Mouse (Mus musculus): Measurements from ENCODE around the gene Zscan5b. TPM values are rescaled to one million over a fixed set of nuclear protein-coding genes. Genes with fewer than 3 reads are reported as not detected.
"Not testable (repeated sequence)": the region's sequence is repeated elsewhere in the genome, so short reads cannot be mapped to it uniquely, and the experiment has no call there.

Zscan5b gene
- polyA plus RNA-seq, 1 experiment from 2014 or later: not detected

DNA sequence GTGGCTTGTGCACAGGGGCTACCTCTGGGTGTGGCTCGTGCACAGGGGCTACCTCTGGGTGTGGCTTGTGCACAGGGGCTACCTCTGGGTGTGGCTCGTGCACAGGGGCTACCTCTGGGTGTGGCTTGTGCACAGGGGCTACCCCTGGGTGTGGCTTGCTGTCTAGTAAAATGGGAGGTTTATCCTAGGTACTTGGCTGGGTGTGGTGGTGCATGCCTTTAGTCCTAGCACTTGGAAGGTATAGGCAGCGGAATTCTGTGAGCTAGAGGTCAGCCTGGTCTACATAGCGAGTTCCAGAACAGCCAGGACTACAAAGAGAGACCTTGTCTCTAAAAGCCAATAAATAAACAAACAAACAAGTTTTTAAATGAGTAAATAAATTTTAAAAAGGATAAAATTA lies 7.4 kb upstream of the Zscan5b start:
- not testable (repeated sequence) for H3K36me3 ChIP-seq (ENCODE audit: control insufficient read depth, insufficient read depth, low read length); H3K4me3 ChIP-seq (ENCODE audit: low read depth, low read length)
- 76% methylated on average over 2 of the region's 4 CpGs for WGBS

DNA sequence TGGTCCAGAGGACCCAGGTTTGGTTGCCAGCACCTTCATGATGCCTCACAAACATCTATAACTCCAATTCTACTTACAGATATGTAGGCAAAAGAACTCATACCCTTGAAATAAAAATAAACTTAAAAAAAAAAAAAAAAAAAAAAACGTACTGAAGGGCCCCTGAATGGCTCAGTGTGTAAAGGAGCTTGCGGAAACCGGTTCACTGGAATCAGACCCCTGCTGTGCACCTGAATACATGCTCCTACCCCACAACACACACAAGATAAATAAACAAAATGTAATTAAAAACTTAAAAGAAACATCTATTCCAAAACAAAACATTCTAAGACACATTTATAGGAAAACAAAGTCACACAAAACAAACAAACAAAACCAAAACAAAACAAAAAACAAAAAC lies 1.9 kb upstream of the Zscan5b start:
- Histone ChIP-seq H3K4me2 (ENCODE audit: low read length) (no peak overlapping the region), H3K9me3 (replicated peaks; ENCODE audit: control insufficient read depth, low read length, poor library complexity, severe bottlenecking) (0 out of 2 replicates have a peak, but pooled peaks cover 2% of the 10 kb centered on the region), H3K27me3 (ENCODE audit: control insufficient read depth, insufficient read depth, low read depth, low read length) (no peaks in the 10 kb centered on the region), H3K9ac (ENCODE audit: low read depth, low read length) (no peak overlapping the region), H3K4me1 (ENCODE audit: control insufficient read depth, insufficient read depth, low read length) (no peaks in the 10 kb centered on the region), H3K27ac (ENCODE audit: low read length) (no peak overlapping the region), H3K36me3 (ENCODE audit: control insufficient read depth, insufficient read depth, low read length) (no peaks in the 10 kb centered on the region), H3K4me3 (ENCODE audit: low read depth, low read length) (no peak overlapping the region)
- ATAC-seq: no peak
- 37% methylated on average over 3 of the region's 3 CpGs for WGBS

More for the DNA sequence above, 7.4 kb upstream of the Zscan5b start:
- not testable (repeated sequence) for H3K9ac ChIP-seq (ENCODE audit: low read depth, low read length); H3K27me3 ChIP-seq (ENCODE audit: control insufficient read depth, insufficient read depth, low read depth, low read length); H3K4me1 ChIP-seq (ENCODE audit: control insufficient read depth, insufficient read depth, low read length); ATAC-seq; H3K27ac ChIP-seq (ENCODE audit: low read length); H3K4me2 ChIP-seq (ENCODE audit: low read length); H3K9me3 ChIP-seq (replicated peaks; ENCODE audit: control insufficient read depth, low read length, poor library complexity, severe bottlenecking)

DNA sequence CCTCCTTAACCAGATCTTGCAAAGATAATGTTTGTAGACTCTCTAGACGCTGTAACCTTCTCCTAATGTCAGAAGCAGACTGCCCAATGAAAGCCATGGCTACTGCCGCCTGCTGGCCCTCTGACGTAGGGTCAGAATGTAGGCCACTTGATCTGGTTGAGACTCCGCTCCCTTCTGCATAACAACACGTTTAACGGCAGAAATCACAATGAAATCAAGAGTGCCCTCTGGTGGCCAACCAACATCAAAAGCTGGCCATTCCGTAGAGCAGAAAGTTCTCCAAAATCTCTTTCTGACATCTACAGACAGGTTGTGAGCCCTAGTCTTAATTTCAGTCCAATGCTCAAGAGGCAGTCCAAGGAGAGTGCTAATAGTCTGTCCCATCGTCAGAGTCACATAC lies 6.4 kb downstream of the Zscan5b start:
- H3K27ac ChIP-seq (ENCODE audit: low read length); H3K9me3 ChIP-seq (replicated peaks; ENCODE audit: control insufficient read depth, low read length, poor library complexity, severe bottlenecking); H3K4me2 ChIP-seq (ENCODE audit: low read length); H3K9ac ChIP-seq (ENCODE audit: low read depth, low read length); H3K4me3 ChIP-seq (ENCODE audit: low read depth, low read length); H3K4me1 ChIP-seq (ENCODE audit: control insufficient read depth, insufficient read depth, low read length); ATAC-seq; H3K36me3 ChIP-seq (ENCODE audit: control insufficient read depth, insufficient read depth, low read length); H3K27me3 ChIP-seq (ENCODE audit: control insufficient read depth, insufficient read depth, low read depth, low read length): not testable (repeated sequence)
- WGBS: 58% methylated on average over 8 of the region's 8 CpGs

DNA sequence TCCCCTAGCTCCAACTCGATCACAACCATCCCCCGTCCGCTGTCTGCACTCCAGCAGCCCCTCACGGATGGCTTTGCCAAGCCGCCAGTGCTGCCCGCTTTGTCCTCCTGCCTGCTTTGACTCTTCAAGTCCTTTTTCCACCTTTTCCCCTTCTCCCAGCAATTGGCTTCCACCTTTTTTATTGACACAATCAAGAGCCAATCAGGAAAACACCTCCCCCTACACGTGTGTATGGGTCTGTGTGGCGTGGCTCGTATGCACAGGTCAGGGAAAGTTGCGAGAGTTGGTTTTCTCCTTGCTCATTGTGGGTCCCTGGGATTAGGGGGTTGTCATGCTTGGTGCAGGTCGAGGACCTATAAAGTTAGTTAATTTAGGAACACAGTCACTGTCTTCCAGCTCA lies 17.7 kb downstream of the Zscan5b start:
- no peak for ATAC-seq
- Histone ChIP-seq H3K4me1 (ENCODE audit: control insufficient read depth, insufficient read depth, low read length) (no peaks in the 10 kb centered on the region), H3K9ac (ENCODE audit: low read depth, low read length) (no peak overlapping the region), H3K9me3 (replicated peaks; ENCODE audit: control insufficient read depth, low read length, poor library complexity, severe bottlenecking) (no peaks in the 10 kb centered on the region), H3K4me2 (ENCODE audit: low read length) (no peak overlapping the region), H3K36me3 (ENCODE audit: control insufficient read depth, insufficient read depth, low read length) (no peaks in the 10 kb centered on the region), H3K27ac (ENCODE audit: low read length) (no peak overlapping the region), H3K4me3 (ENCODE audit: low read depth, low read length) (no peak overlapping the region), H3K27me3 (ENCODE audit: control insufficient read depth, insufficient read depth, low read depth, low read length) (no peaks in the 10 kb centered on the region)
- 61% methylated on average over 11 of the region's 11 CpGs for WGBS

DNA sequence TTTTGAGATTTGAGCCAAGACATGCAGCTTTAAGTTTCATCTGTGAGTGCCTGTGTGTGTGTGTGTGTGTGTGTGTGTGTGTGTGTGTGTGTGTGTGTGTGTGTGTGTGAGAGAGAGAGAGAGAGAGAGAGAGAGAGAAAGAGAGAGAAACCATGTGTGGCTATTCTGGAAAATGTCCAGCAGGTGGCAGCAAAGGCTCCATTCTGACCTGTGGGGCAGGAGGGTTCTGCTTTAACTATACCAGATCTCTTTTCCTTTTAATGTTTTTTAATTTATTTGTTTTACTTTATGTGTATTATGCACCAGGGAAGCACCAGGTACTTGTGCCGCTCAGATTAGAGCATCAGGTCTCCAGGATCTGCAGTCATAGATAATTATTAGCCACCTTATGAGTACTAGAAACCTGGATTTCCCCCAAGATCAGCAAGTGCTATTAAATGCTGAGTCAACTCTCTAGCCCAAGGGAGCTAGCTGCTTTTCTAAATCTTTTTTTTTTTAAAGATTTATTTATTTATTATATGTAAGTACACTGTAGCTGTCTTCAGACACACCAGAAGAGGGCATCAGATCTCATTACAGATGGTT lies 18.9 kb downstream of the Zscan5b start:
- H3K27me3 ChIP-seq (ENCODE audit: control insufficient read depth, insufficient read depth, low read depth, low read length); H3K9me3 ChIP-seq (replicated peaks; ENCODE audit: control insufficient read depth, low read length, poor library complexity, severe bottlenecking); ATAC-seq; H3K27ac ChIP-seq (ENCODE audit: low read length); H3K36me3 ChIP-seq (ENCODE audit: control insufficient read depth, insufficient read depth, low read length); H3K4me2 ChIP-seq (ENCODE audit: low read length); H3K4me1 ChIP-seq (ENCODE audit: control insufficient read depth, insufficient read depth, low read length); H3K4me3 ChIP-seq (ENCODE audit: low read depth, low read length); H3K9ac ChIP-seq (ENCODE audit: low read depth, low read length): not testable (repeated sequence)
- WGBS: 11% methylated on average over 1 of the region's 1 CpGs

DNA sequence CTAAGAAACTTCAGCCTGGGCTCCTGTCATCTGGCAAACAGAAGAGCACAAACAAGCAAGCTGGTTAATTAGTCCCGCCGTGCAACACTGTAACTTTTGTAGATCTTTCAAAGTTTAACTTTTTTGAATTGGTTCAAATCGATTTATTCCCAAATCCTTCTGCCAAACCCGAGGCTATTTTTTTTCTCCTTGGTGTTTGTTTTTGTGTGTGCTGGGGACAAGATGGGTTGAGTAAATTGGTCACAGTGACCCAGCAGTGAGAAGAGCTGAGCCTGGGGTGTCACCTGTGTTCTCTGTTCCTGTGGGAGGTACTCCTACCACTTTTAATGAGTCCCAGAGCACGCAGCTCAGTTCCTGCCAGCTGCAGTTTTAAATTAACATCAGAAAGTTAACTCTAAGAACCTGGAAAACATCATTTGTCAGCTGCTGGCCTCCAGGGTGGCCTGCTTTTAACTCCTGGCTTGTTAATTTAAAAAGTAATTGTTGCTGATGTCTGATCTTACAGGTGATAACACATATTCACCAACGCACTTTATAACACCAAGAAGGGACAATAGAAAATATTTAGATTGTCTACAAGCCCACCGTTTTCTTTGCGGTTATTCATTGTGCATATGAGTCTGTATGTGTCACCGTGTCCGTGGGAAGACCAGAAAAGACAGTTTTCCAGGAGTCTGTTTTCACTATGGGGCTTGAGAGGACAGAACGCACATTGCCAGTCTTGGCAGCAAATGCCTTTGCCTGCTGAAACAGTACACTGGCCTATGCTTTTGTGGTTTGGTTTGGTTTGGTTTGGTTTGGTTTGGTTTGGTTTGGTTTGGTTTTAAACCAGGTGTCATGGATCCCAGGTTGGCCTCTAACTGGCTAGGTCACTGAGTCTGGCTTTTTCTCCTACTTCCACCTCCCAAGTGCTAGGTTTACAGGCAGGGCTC lies 22.5 kb downstream of the Zscan5b start:
- H3K27ac ChIP-seq (ENCODE audit: low read length): no peak overlapping the region
- WGBS: 60% methylated on average over 11 of the region's 11 CpGs

DNA sequence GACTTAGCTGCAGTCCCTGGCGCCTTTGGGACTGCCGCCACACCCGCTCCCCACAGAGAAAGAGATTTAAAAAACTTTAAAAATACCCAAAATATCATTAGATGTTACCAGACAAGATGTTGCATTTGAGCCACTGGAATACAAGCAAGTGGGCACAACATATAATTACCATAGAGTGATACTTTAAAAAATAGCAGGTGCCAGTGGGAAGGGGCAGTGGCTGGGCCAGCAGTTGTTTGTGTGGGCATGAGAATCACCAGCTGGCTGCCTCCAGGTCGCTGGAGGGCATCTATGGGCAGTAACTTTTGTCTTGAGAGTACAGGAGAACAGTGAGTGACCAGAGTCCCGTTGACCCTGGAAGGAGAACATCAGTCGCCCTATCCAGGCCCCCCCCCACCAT lies 30.3 kb downstream of the Zscan5b start, which contains the start of gene Epp13:
TSS of gene Epp13 (plus strand) at position 301 of the 400 bp plus-strand sequence.
- ATAC-seq: no peak
- H3K27me3 ChIP-seq (ENCODE audit: control insufficient read depth, insufficient read depth, low read depth, low read length): no peaks in the 10 kb centered on the region
- no peak within 1 kb of the TSS for H3K9ac ChIP-seq (ENCODE audit: low read depth, low read length)
- H3K9me3 ChIP-seq (replicated peaks; ENCODE audit: control insufficient read depth, low read length, poor library complexity, severe bottlenecking): no peaks in the 10 kb centered on the region
- whole genome bisulfite sequencing: 82% methylated on average over 6 of the region's 6 CpGs
- no peaks in the 10 kb centered on the region for H3K4me1 ChIP-seq (ENCODE audit: control insufficient read depth, insufficient read depth, low read length)
- no peak within 1 kb of the TSS for H3K4me3 ChIP-seq (ENCODE audit: low read depth, low read length)
- no peaks in the 10 kb centered on the region for H3K36me3 ChIP-seq (ENCODE audit: control insufficient read depth, insufficient read depth, low read length)
- no peak within 1 kb of the TSS for H3K27ac ChIP-seq (ENCODE audit: low read length)
- no peak within 1 kb of the TSS for H3K4me2 ChIP-seq (ENCODE audit: low read length)

More for the DNA sequence above, 22.5 kb downstream of the Zscan5b start:
- Histone ChIP-seq H3K9me3 (replicated peaks; ENCODE audit: control insufficient read depth, low read length, poor library complexity, severe bottlenecking) (no peaks in the 10 kb centered on the region), H3K9ac (ENCODE audit: low read depth, low read length) (no peak overlapping the region), H3K4me1 (ENCODE audit: control insufficient read depth, insufficient read depth, low read length) (no peaks in the 10 kb centered on the region), H3K27me3 (ENCODE audit: control insufficient read depth, insufficient read depth, low read depth, low read length) (no peaks in the 10 kb centered on the region), H3K4me2 (ENCODE audit: low read length) (no peak overlapping the region), H3K4me3 (ENCODE audit: low read depth, low read length) (no peak overlapping the region), H3K36me3 (ENCODE audit: control insufficient read depth, insufficient read depth, low read length) (no peaks in the 10 kb centered on the region)
- no peak for ATAC-seq

DNA sequence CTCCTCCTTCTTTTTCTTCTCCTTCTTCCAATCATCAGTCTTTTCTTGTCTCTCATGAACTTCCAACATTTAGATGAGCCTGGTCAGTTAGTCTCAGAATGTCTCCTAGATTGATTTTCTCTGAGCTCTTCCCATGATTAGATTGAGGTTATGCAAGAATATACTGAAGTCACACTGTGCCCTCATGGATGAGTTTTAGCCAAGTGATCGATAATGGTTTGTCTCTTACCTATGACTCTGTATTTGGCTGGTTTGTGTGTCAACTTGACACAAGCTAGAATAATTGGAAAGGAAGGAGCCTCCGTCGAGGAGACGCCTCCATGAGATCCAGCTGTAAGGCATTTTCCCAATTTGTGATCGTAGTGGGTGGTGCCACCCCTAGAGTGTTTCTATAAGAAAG lies 32.4 kb downstream of the Zscan5b start:
- Histone ChIP-seq H3K36me3 (ENCODE audit: control insufficient read depth, insufficient read depth, low read length) (no peaks in the 10 kb centered on the region), H3K4me3 (ENCODE audit: low read depth, low read length) (no peak overlapping the region), H3K9ac (ENCODE audit: low read depth, low read length) (no peak overlapping the region), H3K9me3 (replicated peaks; ENCODE audit: control insufficient read depth, low read length, poor library complexity, severe bottlenecking) (no peaks in the 10 kb centered on the region), H3K4me2 (ENCODE audit: low read length) (no peak overlapping the region), H3K27ac (ENCODE audit: low read length) (no peak overlapping the region), H3K27me3 (ENCODE audit: control insufficient read depth, insufficient read depth, low read depth, low read length) (no peaks in the 10 kb centered on the region), H3K4me1 (ENCODE audit: control insufficient read depth, insufficient read depth, low read length) (no peaks in the 10 kb centered on the region)
- ATAC-seq: no peak
- 95% methylated on average over 5 of the region's 5 CpGs for WGBS

DNA sequence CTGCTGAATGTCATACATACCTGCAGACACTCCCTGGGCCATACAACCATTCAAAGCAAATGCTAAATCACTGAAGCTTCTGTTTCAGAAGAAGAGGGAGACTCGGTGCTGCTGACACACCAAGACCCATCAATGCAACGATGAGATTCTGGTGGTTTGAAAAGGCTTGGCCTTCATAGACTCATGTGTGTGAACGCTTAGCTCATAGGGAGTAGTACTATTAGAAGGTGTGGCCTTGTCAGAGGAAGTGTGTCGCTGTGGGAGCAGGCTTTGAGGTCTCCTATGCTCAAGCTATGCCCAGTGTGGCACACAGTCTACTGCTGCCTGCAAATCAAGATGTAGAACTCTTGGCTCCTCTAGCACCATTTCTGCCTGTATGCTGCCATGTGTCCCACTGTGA lies 35.3 kb downstream of the Zscan5b start:
- no peaks in the 10 kb centered on the region for H3K36me3 ChIP-seq (ENCODE audit: control insufficient read depth, insufficient read depth, low read length)
- no peak overlapping the region for H3K27ac ChIP-seq (ENCODE audit: low read length)
- H3K4me2 ChIP-seq (ENCODE audit: low read length): no peak overlapping the region
- ATAC-seq: no peak
- H3K4me1 ChIP-seq (ENCODE audit: control insufficient read depth, insufficient read depth, low read length): no peaks in the 10 kb centered on the region
- H3K4me3 ChIP-seq (ENCODE audit: low read depth, low read length): no peak overlapping the region
- H3K9ac ChIP-seq (ENCODE audit: low read depth, low read length): no peak overlapping the region
- H3K27me3 ChIP-seq (ENCODE audit: control insufficient read depth, insufficient read depth, low read depth, low read length): no peaks in the 10 kb centered on the region
- no peaks in the 10 kb centered on the region for H3K9me3 ChIP-seq (replicated peaks; ENCODE audit: control insufficient read depth, low read length, poor library complexity, severe bottlenecking)
- 81% methylated on average over 4 of the region's 4 CpGs for WGBS

All from midbrain, embryonic 16.5 days (tissue).